Mouse (Mus musculus) C2C12 (cell line): Measurements from ENCODE around the gene Zfhx3. TPM values are rescaled to one million over a fixed set of nuclear protein-coding genes. Genes with fewer than 3 reads are reported as not detected.

Experiments
- H3K27me3 ChIP-seq: one replicate; pipeline ENCODE4 v1.6.1; 2011; ENCODE audit not compliant: control insufficient read depth, insufficient read depth, insufficient read length
- H3K36me3 ChIP-seq: one replicate; pipeline ENCODE4 v1.6.1; 2011; ENCODE audit not compliant: control insufficient read depth, insufficient read depth
- H3K4me3 ChIP-seq: one replicate; pipeline ENCODE4 v1.5.1; 2011; ENCODE audit warnings: mild to moderate bottlenecking, control low read depth; ENCODE audit not compliant: poor library complexity, insufficient read depth, severe bottlenecking
- H3K79me2 ChIP-seq: one replicate; pipeline ENCODE4 v1.6.1; 2011; ENCODE audit not compliant: control insufficient read depth, insufficient read depth
- H3K79me3 ChIP-seq: one replicate; pipeline ENCODE4 v1.6.1; 2011; ENCODE audit warnings: low read depth, control low read depth
- H3ac ChIP-seq: one replicate; pipeline ENCODE3; 2011; ENCODE audit warnings: low read depth; ENCODE audit not compliant: control insufficient read depth, insufficient read length
- CEBPB ChIP-seq: IDR thresholded peaks from one replicate; pipeline ENCODE4 v1.6.1; 2011; ENCODE audit warnings: low read depth, mild to moderate bottlenecking, control low read depth, moderate library complexity
- CTCF ChIP-seq: IDR thresholded peaks from one replicate; pipeline ENCODE4 v1.5.1; 2011; ENCODE audit not compliant: control insufficient read depth, insufficient read depth, insufficient read length
- FOSL1 ChIP-seq: IDR thresholded peaks from one replicate; pipeline ENCODE4 v1.8.0; 2011; ENCODE audit warnings: mild to moderate bottlenecking, low read length; ENCODE audit not compliant: poor library complexity, insufficient read depth, severe bottlenecking
- MAX ChIP-seq: IDR thresholded peaks from one replicate; pipeline ENCODE4 v1.6.1; 2011; ENCODE audit warnings: mild to moderate bottlenecking, control low read depth
- MYOD1 ChIP-seq: IDR thresholded peaks from one replicate; pipeline ENCODE4 v1.6.1; 2011; ENCODE audit warnings: low read depth; ENCODE audit not compliant: control insufficient read depth, insufficient read length
- MYOG ChIP-seq: IDR thresholded peaks from one replicate; pipeline ENCODE4 v1.6.1; 2011; ENCODE audit not compliant: control insufficient read depth, insufficient read length; ENCODE audit errors: extremely low read depth
- USF1 ChIP-seq: IDR thresholded peaks from one replicate; pipeline ENCODE4 v1.6.1; 2011; ENCODE audit warnings: low read depth, mild to moderate bottlenecking, control low read depth, moderate library complexity
- polyA plus RNA-seq: library from polyadenylated mRNA; unstranded; fragments of >200 nt; fragmentation: generic; extraction: Trizol; gene quantifications from one replicate; pipeline ENCODE4 v1.2.1, GENCODE M21; 2012; ENCODE audit warnings: missing spikeins

Gene Zfhx3
- polyA plus RNA-seq, 1 experiment = 4.3 TPM

DNA sequence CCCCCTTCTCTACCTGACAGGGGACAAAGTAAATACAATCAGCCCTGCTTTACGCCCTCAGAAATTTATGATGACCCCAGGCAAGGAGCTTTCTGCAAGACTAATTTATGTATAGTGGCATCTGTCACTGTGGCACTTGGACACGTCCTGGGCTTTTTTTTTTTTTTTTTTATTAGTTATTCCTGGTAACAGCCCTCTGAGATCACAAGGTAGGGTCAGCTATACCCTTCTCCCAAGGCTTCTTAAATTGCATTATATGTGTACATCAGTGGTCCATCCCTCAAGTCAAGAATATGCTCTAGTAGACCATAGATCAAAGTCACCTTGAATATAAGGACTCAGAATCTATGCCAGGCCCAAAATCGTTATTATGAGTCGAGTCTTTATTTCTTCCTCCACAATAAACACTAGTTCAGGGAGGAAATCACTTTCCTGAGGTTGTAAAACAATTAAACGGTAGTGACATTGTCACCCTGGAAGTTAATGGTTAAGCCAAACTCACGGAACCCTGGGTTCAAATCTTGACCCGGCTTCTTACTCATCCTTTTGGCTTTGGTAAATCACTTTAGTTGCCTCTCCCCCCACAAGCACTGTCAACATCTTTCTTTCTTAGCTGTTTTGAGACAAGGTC is 621.6 kb downstream of the Zfhx3 start:
- H3K79me2 ChIP-seq = no peaks in the 10 kb centered on the region
- no peaks in the 10 kb centered on the region for H3K79me3 ChIP-seq
- no peak overlapping the region for H3K4me3 ChIP-seq
- H3K27me3 ChIP-seq = no peaks in the 10 kb centered on the region
- no peak overlapping the region for H3ac ChIP-seq
- no peaks in the 10 kb centered on the region for H3K36me3 ChIP-seq
- no peak for TF ChIP-seq MYOG

DNA sequence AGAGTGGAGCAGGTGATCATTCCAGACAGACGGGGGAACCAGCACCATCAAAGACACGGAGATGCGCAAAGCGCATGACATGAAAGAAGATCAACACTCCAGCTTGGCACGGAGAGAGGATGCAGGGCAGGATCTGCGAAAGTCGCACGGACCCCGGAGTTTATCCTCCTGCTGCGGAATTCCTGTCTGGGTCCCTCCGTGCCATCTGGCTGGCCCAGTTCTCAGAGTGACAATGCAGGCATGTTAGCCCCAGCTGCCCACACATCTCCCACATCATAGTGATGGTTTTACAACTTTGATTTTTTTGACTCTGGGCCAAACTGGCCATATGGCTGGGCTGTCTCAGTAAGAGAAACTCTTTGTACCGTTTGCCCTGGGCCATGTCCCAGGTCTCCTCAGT is 623.6 kb downstream of the Zfhx3 start:
- Histone ChIP-seq H3K79me3 (no peaks in the 10 kb centered on the region), H3K4me3 (no peak overlapping the region), H3K79me2 (no peaks in the 10 kb centered on the region), H3K36me3 (no peaks in the 10 kb centered on the region), H3ac (no peak overlapping the region), H3K27me3 (no peaks in the 10 kb centered on the region)
- TF ChIP-seq USF1 (no peak), FOSL1 (no peak), MAX (no peak), CEBPB (no peak), MYOG (no peak)

- Histone ChIP-seq H3K4me3 (no peak overlapping the region), H3ac (no peak overlapping the region), H3K36me3 (no peaks in the 10 kb centered on the region), H3K79me2 (no peaks in the 10 kb centered on the region), H3K79me3 (no peaks in the 10 kb centered on the region), H3K27me3 (no peaks in the 10 kb centered on the region)
- TF ChIP-seq MAX = no peak
- TF ChIP-seq CEBPB = no peak
- TF ChIP-seq CTCF = no peak
Observed at GRCm38 (mm10) chr8:108573295-108574017, 631.0 kb downstream of the Zfhx3 start.

DNA sequence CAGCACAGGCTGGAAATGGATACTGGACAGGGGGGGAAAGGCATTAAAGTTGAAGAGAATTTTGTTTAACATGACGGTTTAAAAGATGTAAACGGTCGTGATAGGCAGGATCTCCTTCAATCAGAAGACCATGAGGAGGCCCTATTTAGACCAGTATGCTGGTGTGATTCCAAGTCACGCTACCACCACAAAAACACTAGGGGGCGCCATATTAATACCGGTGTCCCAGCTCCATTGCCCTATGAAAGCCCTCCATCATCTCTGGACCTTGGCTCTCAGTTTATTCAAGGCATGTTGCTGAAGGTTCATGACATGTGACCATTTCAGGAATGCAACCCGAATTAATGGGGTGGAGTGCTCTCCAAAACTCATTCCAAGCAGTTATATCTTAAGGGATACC is 631.7 kb downstream of the Zfhx3 start:
- Histone ChIP-seq H3K4me3 (no peak overlapping the region), H3ac (no peak overlapping the region), H3K36me3 (no peaks in the 10 kb centered on the region), H3K27me3 (no peaks in the 10 kb centered on the region), H3K79me2 (no peaks in the 10 kb centered on the region), H3K79me3 (no peaks in the 10 kb centered on the region)
- TF ChIP-seq CTCF (no peak), FOSL1 (no peak), CEBPB (no peak)

DNA sequence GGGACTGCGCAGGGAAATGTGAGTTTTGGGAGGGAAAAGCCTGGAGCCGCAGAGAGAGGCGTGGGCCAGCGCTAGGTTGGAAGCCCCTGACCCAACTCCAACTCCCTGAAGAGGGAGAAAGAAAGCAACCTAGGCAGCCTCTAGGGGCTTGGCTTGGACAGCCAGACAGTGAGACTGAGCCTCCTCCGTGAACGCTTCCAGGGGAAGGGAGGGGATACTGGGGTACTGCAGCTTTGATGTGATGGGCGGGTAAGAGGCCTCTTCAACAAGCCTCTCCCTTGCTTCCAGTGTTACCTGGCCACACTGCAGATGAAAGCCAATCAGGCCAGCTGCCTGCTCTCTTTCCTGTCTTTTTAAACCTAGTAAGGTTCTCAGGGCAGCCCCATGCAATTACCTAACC is 635.1 kb downstream of the Zfhx3 start:
- Histone ChIP-seq H3K79me3 (no peaks in the 10 kb centered on the region), H3K36me3 (no peaks in the 10 kb centered on the region), H3K79me2 (no peaks in the 10 kb centered on the region), H3ac (no peak overlapping the region), H3K4me3 (no peak overlapping the region), H3K27me3 (no peaks in the 10 kb centered on the region)
- TF ChIP-seq CTCF = no peak
- no peak for TF ChIP-seq MYOG
- TF ChIP-seq MYOD1 = no peak
- TF ChIP-seq USF1 = no peak
- TF ChIP-seq MAX = no peak
- no peak for TF ChIP-seq FOSL1
- no peak for TF ChIP-seq CEBPB

DNA sequence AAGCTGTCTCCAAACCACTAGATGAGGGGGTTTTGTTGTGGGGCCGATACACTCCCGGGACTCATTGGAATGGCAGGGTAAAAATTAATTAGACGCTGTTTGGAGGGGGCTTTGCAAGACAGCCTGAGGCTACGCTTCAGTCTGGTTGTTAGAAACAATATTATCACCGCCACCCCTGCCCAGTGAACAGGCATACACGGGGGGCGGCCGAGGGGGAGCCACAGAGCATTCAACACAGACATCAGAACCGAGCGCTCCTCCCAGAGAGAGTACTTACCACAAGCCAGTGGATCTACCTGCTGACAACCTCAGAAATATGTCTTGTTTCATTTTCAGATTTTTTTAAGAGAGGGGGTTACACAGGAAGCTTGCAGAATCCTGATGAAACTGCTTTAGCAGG is 635.9 kb downstream of the Zfhx3 start:
- Histone ChIP-seq H3K27me3 (no peaks in the 10 kb centered on the region), H3K36me3 (no peaks in the 10 kb centered on the region)
- no peak for TF ChIP-seq CTCF
- TF ChIP-seq MAX = no peak

More for the DNA sequence above, 635.9 kb downstream of the Zfhx3 start:
- Histone ChIP-seq H3K4me3 (no peak overlapping the region), H3K79me3 (no peaks in the 10 kb centered on the region), H3ac (no peak overlapping the region), H3K79me2 (no peaks in the 10 kb centered on the region)
